Mouse (Mus musculus) neural tube, embryonic 11.5 days (tissue): ENCODE results near the gene Olfr544. TPM values are rescaled to one million over a fixed set of nuclear protein-coding genes. Genes with fewer than 3 reads are reported as not detected.

Source experiments
- ATAC-seq: fragments of 200-750 bp; cut with Nextera tagmentation; 2 replicates; pipeline ENCODE4 v1.8.0; 2017; ENCODE audit warnings: moderate number of reproducible peaks, mild to moderate bottlenecking, moderate TSS enrichment, moderate library complexity; ENCODE audit not compliant: insufficient read depth, low FRiP score, low TSS enrichment
- DNase-seq: peaks from one replicate; pipeline ENCODE4 v3.0.0-alpha.2; 2015; ENCODE audit warnings: low spot score
- H3K27ac ChIP-seq: fragments of 300-500 bp; sonication (generic); 2 replicates; pipeline ENCODE4 v1.5.1; 2014; ENCODE audit warnings: low read depth, mild to moderate bottlenecking, low read length
- H3K27me3 ChIP-seq: fragments of 300-500 bp; sonication (generic); 2 replicates; pipeline ENCODE4 v1.6.1; 2014; ENCODE audit warnings: mild to moderate bottlenecking, low read length, mixed read lengths; ENCODE audit not compliant: control insufficient read depth, insufficient read depth
- H3K36me3 ChIP-seq: fragments of 300-500 bp; sonication (generic); 2 replicates; pipeline ENCODE4 v1.6.1; 2014; ENCODE audit warnings: mild to moderate bottlenecking, low read length, moderate library complexity, mixed read lengths; ENCODE audit not compliant: control insufficient read depth, insufficient read depth
- H3K4me1 ChIP-seq: fragments of 300-500 bp; sonication (generic); 2 replicates; pipeline ENCODE4 v1.6.1; 2014; ENCODE audit warnings: low read length, mixed read lengths; ENCODE audit not compliant: control insufficient read depth, insufficient read depth
- H3K4me2 ChIP-seq: fragments of 300-500 bp; sonication (generic); 2 replicates; pipeline ENCODE4 v1.6.1; 2014; ENCODE audit warnings: low read depth, mild to moderate bottlenecking, moderate library complexity
- H3K4me3 ChIP-seq: fragments of 300-500 bp; sonication (generic); 2 replicates; pipeline ENCODE4 v1.5.1; 2014; ENCODE audit warnings: low read depth, low read length
- H3K9ac ChIP-seq: fragments of 300-500 bp; sonication (generic); 2 replicates; pipeline ENCODE4 v1.6.1; 2014; ENCODE audit warnings: mild to moderate bottlenecking, low read length
- H3K9me3 ChIP-seq: fragments of 300-500 bp; sonication (generic); 2 replicates; pipeline ENCODE4 v1.6.1; 2016; ENCODE audit warnings: low read length; ENCODE audit not compliant: control insufficient read depth
- WGBS: fragments of 180-500 bp; shearing (Covaris S2); extraction: QIAGEN DNeasy Blood & Tissue Kit; methylation state at CpG from one replicate; pipeline ENCODE4 v1.1.7; 2014; 5-methylcytosine and 5-hydroxymethylcytosine counted together
- polyA plus RNA-seq: library from polyadenylated mRNA; unstranded; fragments of >200 nt; fragmentation: Nextera tagmentation; extraction: Ambion mirVana; gene quantifications from 2 replicates; pipeline ENCODE4 v1.2.1, GENCODE M21; 2014

The Olfr544 gene
- polyA plus RNA-seq, 1 experiment from 2014 or later, result 0.07 TPM

DNA sequence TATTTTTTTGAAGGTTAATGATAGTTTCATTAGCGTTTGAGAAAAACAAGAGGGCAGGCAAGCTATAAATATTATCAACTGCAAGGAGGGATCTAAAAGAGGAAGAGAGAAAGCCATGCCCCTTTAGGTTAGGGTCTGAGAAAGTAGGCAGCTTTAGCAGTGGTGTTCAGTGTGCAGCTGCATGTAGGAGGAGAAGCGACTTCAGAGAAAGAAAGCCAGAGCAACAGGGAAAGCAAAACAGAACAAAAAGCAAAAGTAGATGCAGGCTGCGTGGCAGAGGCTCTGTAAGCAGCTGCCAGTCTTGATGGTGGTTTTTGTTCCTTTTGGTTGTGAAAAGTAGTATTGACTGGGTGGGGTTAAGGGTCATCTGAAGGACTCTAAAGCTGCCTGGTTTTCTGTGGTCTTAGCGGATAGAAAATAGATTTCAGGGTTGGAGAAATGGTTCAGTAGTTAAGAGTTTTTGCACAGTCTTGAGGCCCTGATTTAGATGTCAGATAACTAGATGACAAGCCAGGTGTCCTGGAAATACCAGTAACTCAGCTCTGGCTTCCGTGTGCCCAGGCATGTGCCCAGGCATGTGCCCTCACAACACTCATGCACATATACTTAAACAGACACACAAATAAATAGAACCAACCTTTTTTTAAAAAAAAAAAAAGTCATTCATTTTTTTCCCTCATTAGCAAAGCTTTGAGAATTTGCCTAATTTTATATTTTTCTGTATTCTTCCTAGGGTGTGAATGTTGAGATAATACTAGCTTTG, 29.3 kb downstream of the Olfr544 start:
- H3K4me3 ChIP-seq, result no peak overlapping the region
- 91% methylated on average over 5 of the region's 5 CpGs for WGBS
- H3K27me3 ChIP-seq, result no peaks in the 10 kb centered on the region
- H3K4me2 ChIP-seq, result no peak overlapping the region
- H3K9ac ChIP-seq, result no peak overlapping the region
- no peaks in the 10 kb centered on the region for H3K9me3 ChIP-seq
- ATAC-seq (no peak), DNase-seq (no peak)
- H3K36me3 ChIP-seq, result peaks cover 31% of the 10 kb centered on the region
- no peak overlapping the region for H3K27ac ChIP-seq
- no peaks in the 10 kb centered on the region for H3K4me1 ChIP-seq

GRCm38 (mm10) chr7:102446438-102446837, 41.7 kb downstream of the Olfr544 start:
- H3K4me3 ChIP-seq, result no peak overlapping the region
- H3K27ac ChIP-seq, result no peak overlapping the region
- 94% methylated on average over 9 of the region's 9 CpGs for WGBS
- no peaks in the 10 kb centered on the region for H3K9me3 ChIP-seq
- peaks cover 9% of the 10 kb centered on the region for H3K36me3 ChIP-seq
- H3K4me2 ChIP-seq, result no peak overlapping the region
- peaks cover 6% of the 10 kb centered on the region for H3K4me1 ChIP-seq
- ATAC-seq (no peak), DNase-seq (no peak)
- no peaks in the 10 kb centered on the region for H3K27me3 ChIP-seq
- H3K9ac ChIP-seq, result no peak overlapping the region

- no peak overlapping the region for H3K9ac ChIP-seq
- peaks cover 6% of the 10 kb centered on the region for H3K4me1 ChIP-seq
- DNase-seq (no peak), ATAC-seq (no peak)
- H3K27me3 ChIP-seq, result no peaks in the 10 kb centered on the region
- no peaks in the 10 kb centered on the region for H3K9me3 ChIP-seq
- no peak overlapping the region for H3K4me2 ChIP-seq
- WGBS, result 88% methylated on average over 2 of the region's 2 CpGs
- peaks cover 6% of the 10 kb centered on the region for H3K36me3 ChIP-seq
- H3K4me3 ChIP-seq, result no peak overlapping the region
- no peak overlapping the region for H3K27ac ChIP-seq
Measured at GRCm38 (mm10) chr7:102444301-102444700, 43.8 kb downstream of the Olfr544 start.

GRCm38 (mm10) chr7:102442432-102442831, 45.7 kb downstream of the Olfr544 start:
- ATAC-seq (no peak), DNase-seq (no peak)
- H3K4me1 ChIP-seq, result peaks cover 6% of the 10 kb centered on the region
- H3K36me3 ChIP-seq, result peaks cover 6% of the 10 kb centered on the region
- no peaks in the 10 kb centered on the region for H3K9me3 ChIP-seq
- H3K9ac ChIP-seq, result peak overlapping the region; percentile 75
- 6% methylated on average over 4 of the region's 4 CpGs for WGBS
- H3K4me2 ChIP-seq, result peak overlapping the region; percentile 57
- H3K27ac ChIP-seq, result 0 out of 2 replicates have a peak overlapping the region, but pooled peaks have one; percentile 75
- H3K4me3 ChIP-seq, result peak overlapping the region; percentile 66
- H3K27me3 ChIP-seq, result no peaks in the 10 kb centered on the region

DNA sequence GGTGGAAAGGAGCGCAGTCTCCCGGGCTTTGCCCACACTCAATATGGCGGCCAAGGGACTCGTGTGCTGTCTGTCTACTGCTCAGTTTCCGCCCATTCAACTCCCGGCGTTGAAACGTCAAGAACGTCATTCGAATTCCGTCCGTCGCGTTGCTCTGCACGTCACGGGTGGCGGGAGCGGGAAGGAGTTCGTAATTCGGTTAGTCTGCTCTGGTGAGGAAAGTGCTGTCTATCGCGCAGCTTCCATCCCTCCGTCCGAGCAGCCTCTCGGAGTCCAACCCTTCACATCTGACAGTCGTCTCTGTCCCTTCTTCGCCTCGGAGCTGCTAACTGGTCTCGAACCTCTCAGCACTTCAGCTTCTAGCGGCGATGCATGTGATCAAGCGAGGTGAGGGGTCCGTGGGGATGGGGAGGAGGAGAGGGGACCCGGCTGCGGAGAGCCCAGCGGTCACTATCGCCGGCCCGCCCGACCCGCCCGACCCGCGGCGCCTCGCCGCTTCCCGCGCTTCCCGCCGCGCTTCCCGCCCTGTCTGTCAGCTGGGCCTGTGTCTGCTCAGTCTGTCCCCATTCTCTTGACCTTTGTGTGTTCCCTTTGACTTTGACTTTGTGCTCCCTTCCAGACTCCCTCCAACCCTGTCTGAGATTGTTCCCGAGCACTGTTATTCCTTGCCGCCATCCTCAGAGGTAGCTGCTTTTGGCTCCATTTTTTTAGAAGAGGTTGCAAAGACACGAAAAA, 46.3 kb downstream of the Olfr544 start, which contains the start of gene Rrm1:
Rrm1 (plus strand) TSS at position 39 of the 735 bp plus-strand sequence.
- Histone ChIP-seq H3K4me3 (peak within 1 kb of the TSS; percentile 66), H3K9me3 (no peaks in the 10 kb centered on the region), H3K36me3 (peaks cover 6% of the 10 kb centered on the region), H3K27me3 (no peaks in the 10 kb centered on the region), H3K4me1 (peaks cover 6% of the 10 kb centered on the region), H3K9ac (peak within 1 kb of the TSS; percentile 75), H3K4me2 (peak within 1 kb of the TSS; percentile 57), H3K27ac (peak within 1 kb of the TSS; percentile 75)
- DNase-seq (peak; percentile 97), ATAC-seq (peak; percentile 99)
- WGBS, result under 1% methylated on average over 50 of the region's 56 CpGs

GRCm38 (mm10) chr7:102440822-102441656, 47.1 kb downstream of the Olfr544 start:
- H3K4me2 ChIP-seq, result no peak overlapping the region
- H3K36me3 ChIP-seq, result peaks cover 4% of the 10 kb centered on the region; the same call in 1 of the 2 replicates
- H3K27me3 ChIP-seq, result no peaks in the 10 kb centered on the region
- H3K4me3 ChIP-seq, result peak overlapping the region; percentile 66
- H3K27ac ChIP-seq, result no peak overlapping the region
- 56% methylated on average over 15 of the region's 15 CpGs for WGBS
- DNase-seq (no peak), ATAC-seq (peak; percentile 5; the same call in 1 of the 2 replicates)
- peaks cover 6% of the 10 kb centered on the region for H3K4me1 ChIP-seq
- H3K9me3 ChIP-seq, result no peaks in the 10 kb centered on the region
- H3K9ac ChIP-seq, result no peak overlapping the region

DNA sequence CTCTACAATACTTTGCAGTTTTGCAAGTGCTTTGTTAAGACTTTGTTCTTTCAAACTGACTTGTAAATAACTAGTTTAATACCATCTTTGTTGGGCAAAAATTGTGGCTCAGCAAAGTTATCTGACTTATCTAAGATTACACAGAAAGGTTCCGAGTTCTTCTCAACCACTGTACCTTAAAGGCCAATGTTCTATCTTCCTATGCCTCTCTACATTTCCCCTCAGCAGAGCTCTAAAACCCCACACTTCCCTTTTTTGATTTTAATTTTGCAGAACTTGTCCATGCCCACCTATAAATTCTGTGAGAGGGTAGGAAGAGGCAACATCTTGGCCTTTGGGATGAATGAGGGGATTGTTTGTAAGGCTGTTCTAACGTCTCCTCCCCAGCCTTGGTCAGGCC, 53.8 kb downstream of the Olfr544 start:
- 81% methylated on average over 2 of the region's 2 CpGs for WGBS

More for the DNA sequence above, 53.8 kb downstream of the Olfr544 start:
- H3K4me1 ChIP-seq, result no peaks in the 10 kb centered on the region
- H3K9ac ChIP-seq, result no peak overlapping the region
- H3K4me3 ChIP-seq, result no peak overlapping the region
- ATAC-seq, result no peak
- no peak for DNase-seq
- no peaks in the 10 kb centered on the region for H3K36me3 ChIP-seq
- H3K27ac ChIP-seq, result no peak overlapping the region
- no peaks in the 10 kb centered on the region for H3K27me3 ChIP-seq
- no peaks in the 10 kb centered on the region for H3K9me3 ChIP-seq
- H3K4me2 ChIP-seq, result no peak overlapping the region
